Mouse (Mus musculus) spleen, postnatal 10 days (tissue): ENCODE measurements around the gene Cnfn.
"Not testable (repeated sequence)": the region's sequence is repeated elsewhere in the genome, so short reads cannot be mapped to it uniquely, and the experiment has no call there.

Experiments
- DNase-seq, 2 experiments: peaks; one replicate each; pipeline ENCODE4 v3.0.0; 2021 to 2022; ENCODE audit warnings: low spot score in 2 of 2

Gene Cnfn

GRCm38 (mm10) chr7:25369058-25369749 lies at the start of gene Cnfn:
Cnfn (minus strand) TSS chr7:25369724.
- no peak for DNase-seq

GRCm38 (mm10) chr7:25417597-25417996 lies 48.1 kb upstream of the Cnfn start:
- peak in 1 of 2 experiments; percentile 63 for DNase-seq

- no peak for DNase-seq
Measured at GRCm38 (mm10) chr7:25412833-25413441, 43.4 kb upstream of the Cnfn start, which contains the start of gene Cxcl17. Cxcl17 (minus strand) TSS chr7:25412886.

GRCm38 (mm10) chr7:25411861-25412260 lies 42.3 kb upstream of the Cnfn start:
- DNase-seq, result no peak

GRCm38 (mm10) chr7:25410969-25411615 lies 41.6 kb upstream of the Cnfn start:
- DNase-seq, result no peak

GRCm38 (mm10) chr7:25409114-25409760 lies 39.7 kb upstream of the Cnfn start:
- peak in 1 of 2 experiments; percentile 58 for DNase-seq

GRCm38 (mm10) chr7:25406468-25406867 lies 36.9 kb upstream of the Cnfn start:
- DNase-seq, result no peak

- DNase-seq, result peak; percentile 18 to 64
Measured at GRCm38 (mm10) chr7:25402671-25403101, 33.2 kb upstream of the Cnfn start.

- DNase-seq, result no peak
Measured at GRCm38 (mm10) chr7:25401986-25402385, 32.5 kb upstream of the Cnfn start.

GRCm38 (mm10) chr7:25401551-25401950 lies 32.0 kb upstream of the Cnfn start:
- no peak for DNase-seq

GRCm38 (mm10) chr7:25399028-25399427 lies 29.5 kb upstream of the Cnfn start:
- not testable (repeated sequence) for DNase-seq

- DNase-seq, result no peak
Measured at GRCm38 (mm10) chr7:25398610-25399009, 29.1 kb upstream of the Cnfn start, which contains the start of gene Lipe. Lipe (minus strand) TSS chr7:25398710.

GRCm38 (mm10) chr7:25396621-25397020 lies 27.1 kb upstream of the Cnfn start:
- DNase-seq, result no peak

GRCm38 (mm10) chr7:25395558-25396521 lies 26.3 kb upstream of the Cnfn start:
- DNase-seq, result peak; percentile 81 to 93

- DNase-seq, result no peak
Measured at GRCm38 (mm10) chr7:25395186-25395557, 25.6 kb upstream of the Cnfn start.

GRCm38 (mm10) chr7:25394754-25395153 lies 25.2 kb upstream of the Cnfn start:
- DNase-seq, result no peak

- DNase-seq, result no peak
Measured at GRCm38 (mm10) chr7:25393451-25394210, 24.1 kb upstream of the Cnfn start.

- no peak for DNase-seq
Measured at GRCm38 (mm10) chr7:25392851-25393250, 23.3 kb upstream of the Cnfn start.

GRCm38 (mm10) chr7:25391856-25392453 lies 22.4 kb upstream of the Cnfn start:
- DNase-seq, result no peak

GRCm38 (mm10) chr7:25390986-25391385 lies 21.5 kb upstream of the Cnfn start:
- DNase-seq, result no peak
